Mouse (Mus musculus): Measurements from ENCODE around the gene Wdr46. TPM values are rescaled to one million over a fixed set of nuclear protein-coding genes. Genes with fewer than 3 reads are reported as not detected.
A peak's percentile ranks its signal among the peaks of the same experiment; 100 is the strongest.
"Not testable (repeated sequence)": the region's sequence is repeated elsewhere in the genome, so short reads cannot be mapped to it uniquely, and the experiment has no call there.

The Wdr46 gene
- 10 to 100 TPM; 10.1 to 11.5 TPM for total RNA-seq (2021)

DNA sequence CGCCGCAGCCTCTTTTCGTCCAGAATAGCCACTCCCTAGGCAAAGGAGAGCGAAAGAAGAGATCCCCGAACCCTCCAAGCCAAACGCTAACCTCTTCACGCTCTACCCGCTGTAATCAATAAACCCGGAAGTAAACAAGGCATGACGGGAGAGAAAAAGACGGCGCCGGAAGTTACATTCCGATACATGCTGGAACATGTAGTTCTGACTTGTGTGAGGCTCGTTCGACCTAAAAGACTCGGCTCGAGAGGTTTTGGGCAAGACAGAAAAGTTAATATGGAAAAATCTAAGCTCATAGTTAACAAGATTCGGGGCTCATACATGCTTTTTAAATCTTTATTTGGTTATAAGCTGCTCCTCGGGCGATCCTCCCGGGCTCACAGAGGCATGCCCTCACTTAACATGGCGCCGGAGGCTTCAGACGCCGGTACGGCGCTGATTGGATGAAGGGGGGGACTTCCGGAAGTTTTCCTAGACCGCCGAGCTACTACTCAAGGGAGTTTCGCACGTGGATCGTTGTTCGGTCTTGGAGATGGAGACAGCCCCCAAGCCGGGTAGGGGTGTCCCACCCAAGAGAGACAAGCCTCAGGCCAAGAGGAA is at the start of gene Wdr46, which contains the start of gene Pfdn6:
Gene Wdr46 (plus strand): TSS at position 455 of the 600 bp plus-strand sequence.
Gene Pfdn6 (minus strand): TSS at position 138 of the 600 bp plus-strand sequence.
- intact Hi-C loops (cut with DNase I): loop anchor here (1.0 kb wide), 1 partner anchor 15 kb away; the partner anchor contains the start of gene Vps52

DNA sequence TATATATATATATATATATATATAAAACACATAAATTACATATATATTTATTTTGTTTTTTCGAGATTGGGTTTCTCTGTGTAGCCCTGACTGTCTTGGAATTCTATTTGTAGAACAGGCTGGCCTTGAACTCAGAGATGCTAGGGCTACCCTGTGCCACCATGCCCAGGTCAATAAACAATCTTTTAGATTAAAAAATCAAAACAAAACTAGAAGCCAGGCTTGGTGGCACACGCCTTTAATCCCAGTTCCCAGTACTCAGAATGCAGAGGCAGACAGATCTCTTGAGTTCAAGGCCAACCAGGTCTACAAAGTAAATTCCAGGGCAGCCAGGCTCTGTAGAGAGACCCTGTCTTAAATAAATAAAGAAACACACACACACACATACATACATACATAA is 49.1 kb upstream of the Wdr46 start:
- DNase-seq: no peak
- intact Hi-C loops (cut with DNase I): loop anchor here (2.0 to 5.0 kb wide), 2 partner anchors 36 to 47 kb away; partner anchors contain the start of gene Rgl2

More for the DNA sequence above, at the start of gene Wdr46, which contains the start of gene Pfdn6:
- peak; percentile 89 to 92 for DNase-seq

DNA sequence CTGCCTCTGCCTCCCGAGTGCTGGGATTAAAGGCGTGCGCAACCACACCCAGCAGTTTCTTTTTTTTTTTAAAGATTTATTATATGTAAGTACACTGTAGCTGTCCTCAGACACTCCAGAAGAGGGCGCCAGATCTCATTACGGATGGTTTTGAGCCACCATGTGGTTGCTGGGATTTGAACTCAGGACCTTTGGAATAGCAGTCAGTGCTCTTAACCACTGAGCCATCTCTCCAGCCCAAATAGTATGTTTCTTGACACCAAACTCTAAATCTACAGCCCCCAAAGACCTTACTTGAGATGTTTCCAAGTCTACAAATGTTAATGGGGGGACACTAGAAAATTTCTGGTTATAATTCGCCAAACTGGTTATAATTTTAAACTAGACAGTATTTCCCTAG is 48.6 kb upstream of the Wdr46 start:
- not testable (repeated sequence) for DNase-seq
- intact Hi-C loops (cut with DNase I): loop anchor here (2.0 to 5.0 kb wide), 2 partner anchors 35 to 47 kb away; partner anchors contain the start of gene Rgl2

DNA sequence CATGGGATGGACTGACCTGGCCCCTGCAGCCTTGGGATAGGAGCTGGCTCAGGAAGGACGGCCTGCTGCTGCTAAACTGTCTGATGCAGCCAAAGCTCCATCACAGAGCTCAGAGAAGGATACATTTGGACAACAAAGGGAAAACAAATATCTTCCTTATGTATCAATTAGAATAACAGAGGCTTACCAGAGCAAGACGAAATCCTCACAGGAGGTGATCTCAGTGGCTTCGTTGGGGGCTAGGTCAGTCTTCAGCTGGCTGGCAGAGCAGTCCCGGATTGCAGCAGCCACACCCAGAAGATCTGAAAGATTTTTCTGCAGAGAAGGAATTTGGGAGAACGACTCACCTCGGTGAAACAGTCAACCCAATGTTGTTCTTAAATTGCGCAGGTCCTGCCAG is 48.0 kb upstream of the Wdr46 start:
- no peak for DNase-seq

GRCm38 (mm10) chr17:33893011-33893410 is 47.4 kb upstream of the Wdr46 start:
- DNase-seq: not testable (repeated sequence)

More for the DNA sequence above, 48.0 kb upstream of the Wdr46 start:
- intact Hi-C loops (cut with DNase I): loop anchor here (5.0 kb wide), 1 partner anchor 35 kb away; the partner anchor contains the start of gene Rgl2

GRCm38 (mm10) chr17:33897114-33897794 is 43.2 kb upstream of the Wdr46 start:
- intact Hi-C loops (cut with DNase I): no loop called here
- DNase-seq: peak in 1 of 2 experiments; percentile 45

More at GRCm38 (mm10) chr17:33893011-33893410, 47.4 kb upstream of the Wdr46 start:
- intact Hi-C loops (cut with DNase I): loop anchor here (5.0 kb wide), 1 partner anchor 34 kb away; the partner anchor contains the start of gene Rgl2

DNA sequence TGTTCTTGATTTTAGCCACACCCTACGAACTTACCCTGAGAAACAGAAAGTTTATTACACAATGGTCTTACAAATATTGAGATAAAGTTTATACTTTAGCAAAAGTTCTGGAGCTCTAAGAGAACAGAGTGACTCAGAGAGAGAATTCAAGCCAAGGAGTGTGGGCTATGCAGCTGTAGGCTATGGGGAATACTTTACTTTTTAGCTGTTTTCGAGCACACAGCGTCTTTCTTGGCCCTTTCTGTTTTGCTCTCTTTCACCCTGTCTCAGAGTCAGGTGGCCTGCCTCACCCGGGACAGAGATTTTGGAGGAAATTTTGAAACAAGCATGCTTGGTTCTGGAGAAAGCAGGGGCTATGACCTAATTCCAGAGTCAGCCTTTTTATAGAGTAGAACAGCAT is 42.3 kb upstream of the Wdr46 start:
- DNase-seq; intact Hi-C loops (cut with DNase I): not testable (repeated sequence)

GRCm38 (mm10) chr17:33899642-33900041 is 40.8 kb upstream of the Wdr46 start:
- no peak for DNase-seq
- intact Hi-C loops (cut with DNase I): no loop called here

DNA sequence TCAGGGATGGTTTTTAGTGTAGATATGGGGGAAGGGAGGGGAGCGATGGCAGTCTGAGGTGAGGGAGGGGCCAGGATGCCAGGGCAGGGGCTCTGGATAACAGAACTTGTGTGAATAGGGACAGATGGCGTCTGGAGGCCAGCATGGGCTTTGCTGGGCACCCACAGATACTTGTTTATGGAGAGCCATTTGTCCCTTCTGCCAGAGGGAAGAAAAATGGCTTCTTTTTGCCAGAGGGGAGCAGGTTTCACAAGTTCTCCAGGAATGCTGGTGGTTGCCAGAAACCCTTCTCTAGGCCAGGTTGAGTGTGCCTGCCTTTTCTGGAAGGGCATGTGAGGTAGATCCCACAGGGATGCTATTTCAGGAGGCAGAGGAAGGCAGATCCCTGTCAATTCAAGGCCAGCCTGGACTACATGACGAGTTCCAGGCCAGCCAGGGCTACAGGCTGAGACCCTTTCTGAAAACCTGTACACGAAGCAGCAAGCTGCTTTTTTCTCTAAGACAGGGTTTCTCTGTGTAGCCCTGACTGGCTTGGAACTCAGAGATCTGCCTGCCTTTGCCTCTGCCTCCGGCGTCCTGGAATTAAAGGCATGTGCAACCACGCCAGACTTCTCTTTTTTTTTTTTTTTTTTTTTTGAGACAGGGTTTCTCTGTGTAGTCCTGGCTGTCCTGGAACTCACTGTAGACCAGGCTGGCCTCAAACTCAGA is 40.0 kb upstream of the Wdr46 start:
- no peak for DNase-seq
- intact Hi-C loops (cut with DNase I): no loop called here

DNA sequence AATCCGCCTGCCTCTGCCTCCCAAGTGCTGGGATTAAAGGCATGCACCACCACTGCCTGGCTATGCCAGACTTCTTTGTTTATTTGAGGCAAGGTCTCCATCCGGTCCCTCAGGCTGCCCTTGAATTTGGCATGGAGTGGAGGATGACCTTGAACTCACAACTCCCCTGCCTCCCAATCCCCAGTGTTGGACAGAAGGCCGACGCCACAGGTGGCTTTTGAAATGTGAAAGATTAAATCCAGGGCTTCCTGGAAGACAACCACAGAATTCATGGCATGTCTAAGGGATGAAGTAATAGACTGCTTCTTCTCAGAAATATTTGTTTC is 39.5 kb upstream of the Wdr46 start:
- intact Hi-C loops (cut with DNase I): no loop called here
- DNase-seq: no peak

DNA sequence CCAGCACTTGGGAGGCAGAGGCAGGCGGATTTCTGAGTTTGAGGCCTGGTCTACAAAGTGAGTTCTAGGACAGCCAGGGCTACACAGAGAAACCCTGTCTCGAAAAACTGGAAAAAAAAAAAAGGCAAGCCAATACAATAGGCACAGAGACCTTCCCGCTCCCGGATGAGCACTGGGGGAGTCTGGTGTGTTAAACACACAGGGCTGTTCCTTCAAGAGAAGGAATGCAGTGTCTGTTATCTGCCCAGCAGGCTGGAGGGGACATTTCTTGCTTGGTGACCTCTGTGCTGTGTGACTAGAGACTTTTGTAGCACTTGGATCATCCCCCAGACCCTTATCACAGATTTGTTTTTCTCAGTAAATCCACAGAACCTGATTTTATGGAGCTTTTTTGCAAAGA is 38.8 kb upstream of the Wdr46 start:
- intact Hi-C loops (cut with DNase I): loop anchor here (2.0 kb wide), 1 partner anchor 19 kb away; no protein-coding TSS in a partner anchor
- no peak for DNase-seq

GRCm38 (mm10) chr17:33902079-33902478 is 38.4 kb upstream of the Wdr46 start:
- intact Hi-C loops (cut with DNase I): loop anchor here (2.0 kb wide), 1 partner anchor 19 kb away; no protein-coding TSS in a partner anchor
- no peak for DNase-seq

- intact Hi-C loops (cut with DNase I): loop anchor here (2.0 kb wide), 1 partner anchor 18 kb away; no protein-coding TSS in a partner anchor
- no peak for DNase-seq
Observed at GRCm38 (mm10) chr17:33902491-33902890, 38.0 kb upstream of the Wdr46 start.

DNA sequence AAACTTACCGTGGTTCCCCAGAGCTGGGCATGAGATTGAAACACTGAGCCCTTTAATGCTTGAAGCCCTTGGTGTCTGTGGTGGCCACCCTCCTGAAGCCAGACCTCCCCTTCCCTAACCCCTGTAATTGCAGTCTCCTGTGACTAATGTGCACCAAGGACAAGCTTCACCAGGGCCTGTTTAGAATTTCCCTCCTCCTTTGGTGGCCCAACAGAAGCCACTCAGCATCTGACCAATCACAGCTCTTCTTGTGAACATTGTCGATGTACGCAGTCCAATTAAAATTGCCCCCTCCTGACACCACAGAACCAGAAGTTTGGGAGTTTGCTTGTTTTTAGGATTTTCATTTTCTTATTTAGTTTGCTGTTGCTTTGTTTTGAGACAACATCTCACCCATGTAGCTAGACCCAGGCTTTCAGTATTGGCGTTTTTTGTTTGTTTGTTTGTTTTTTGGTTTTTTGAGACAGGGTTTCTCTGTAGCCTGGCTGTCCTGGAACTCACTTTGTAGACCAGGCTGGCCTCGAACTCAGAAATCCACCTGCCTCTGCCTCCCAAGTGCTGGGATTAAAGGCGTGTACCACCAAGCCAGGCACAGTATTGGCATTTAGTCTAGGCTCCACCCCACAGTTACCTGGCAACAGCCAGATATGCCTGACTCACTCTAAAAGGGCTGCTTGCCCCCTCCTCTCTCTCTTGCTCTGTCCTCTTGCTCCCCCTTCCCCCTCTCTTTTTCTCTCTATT is 36.4 kb upstream of the Wdr46 start:
- intact Hi-C loops (cut with DNase I): loop anchor here (2.0 kb wide), 1 partner anchor 17 kb away; no protein-coding TSS in a partner anchor
- not testable (repeated sequence) for DNase-seq

DNA sequence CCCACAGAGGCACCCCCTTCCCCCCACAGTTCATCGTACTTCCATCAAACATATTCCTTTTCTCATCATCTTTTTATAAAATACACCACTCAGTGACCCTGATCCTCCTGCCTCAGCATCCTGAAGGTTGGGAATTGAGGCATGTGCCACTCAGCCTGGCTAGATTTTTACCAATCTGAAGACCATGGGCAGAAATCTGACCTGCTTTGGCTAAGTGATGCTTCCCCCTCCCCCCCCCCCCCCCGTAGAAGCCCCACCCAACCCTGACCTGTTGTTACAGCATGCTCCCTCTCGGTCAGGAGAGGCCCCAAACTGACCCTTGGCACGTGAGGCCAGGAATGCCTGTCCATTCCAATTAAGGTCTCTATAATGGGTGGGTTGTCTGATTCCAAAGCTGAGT is 35.6 kb upstream of the Wdr46 start, which contains the start of gene Platr17:
Gene Platr17 (plus strand): TSS at position 301 of the 400 bp plus-strand sequence.
- DNase-seq; intact Hi-C loops (cut with DNase I): not testable (repeated sequence)

GRCm38 (mm10) chr17:33908331-33909076 is 32.0 kb upstream of the Wdr46 start:
- DNase-seq: peak; percentile 34 to 41
- intact Hi-C loops (cut with DNase I): no loop called here

GRCm38 (mm10) chr17:33909077-33909868 is 31.2 kb upstream of the Wdr46 start, which contains the start of gene Daxx:
Daxx (plus strand) TSS chr17:33909414.
- intact Hi-C loops (cut with DNase I): no loop called here
- peak; percentile 99 to 100 for DNase-seq

DNA sequence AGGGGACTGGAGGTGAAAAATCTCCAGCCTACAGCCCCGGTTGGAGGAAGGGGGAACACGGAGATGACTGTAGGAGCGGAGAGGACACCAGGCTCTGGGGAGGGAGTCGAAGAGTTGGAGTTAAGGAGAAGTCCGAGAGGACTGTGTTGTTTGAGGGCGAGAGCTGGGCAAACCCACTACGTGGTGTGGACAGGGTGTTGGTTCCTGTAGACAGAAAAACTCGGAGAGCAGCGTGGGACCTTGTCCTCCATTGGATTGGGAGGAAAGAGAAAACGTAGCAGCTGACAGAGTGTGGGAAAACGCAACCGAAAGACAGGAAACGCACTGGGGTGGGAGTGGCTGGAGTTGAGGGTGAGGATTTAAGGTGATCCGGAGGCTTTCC is 30.6 kb upstream of the Wdr46 start:
- intact Hi-C loops (cut with DNase I): no loop called here
- DNase-seq: peak; percentile 56 to 60
